Mouse (Mus musculus) limb, embryonic 11.5 days (tissue): ENCODE data around the gene Tenm4. TPM values are rescaled to one million over a fixed set of nuclear protein-coding genes. Genes with fewer than 3 reads are reported as not detected.

ENCODE experiments used
- ATAC-seq: fragments of 200-750 bp; cut with Nextera tagmentation; 2 replicates; pipeline ENCODE4 v1.8.0; 2017; ENCODE audit warnings: low read depth; ENCODE audit not compliant: insufficient number of reproducible peaks, low FRiP score, low TSS enrichment
- DNase-seq: peaks from one replicate; pipeline ENCODE4 v3.0.0-alpha.2; 2015; ENCODE audit warnings: low spot score
- H3K27ac ChIP-seq: fragments of 300-500 bp; sonication (generic); replicated peaks from 2 replicates; pipeline ENCODE4 v1.5.1; 2014; ENCODE audit warnings: low read depth, mild to moderate bottlenecking, low read length
- H3K27me3 ChIP-seq: fragments of 300-500 bp; sonication (generic); 2 replicates; pipeline ENCODE4 v1.6.1; 2014; ENCODE audit warnings: mild to moderate bottlenecking, low read length, mixed read lengths; ENCODE audit not compliant: control insufficient read depth, insufficient read depth
- H3K36me3 ChIP-seq: fragments of 300-500 bp; sonication (generic); 2 replicates; pipeline ENCODE4 v1.6.1; 2014; ENCODE audit warnings: mild to moderate bottlenecking, low read length, moderate library complexity, mixed read lengths; ENCODE audit not compliant: control insufficient read depth, insufficient read depth
- H3K4me1 ChIP-seq: fragments of 300-500 bp; sonication (generic); 2 replicates; pipeline ENCODE4 v1.6.1; 2014; ENCODE audit warnings: low read length, mixed read lengths; ENCODE audit not compliant: control insufficient read depth, insufficient read depth
- H3K4me2 ChIP-seq: fragments of 300-500 bp; sonication (generic); 2 replicates; pipeline ENCODE4 v1.6.1; 2014; ENCODE audit warnings: low read depth, mild to moderate bottlenecking, moderate library complexity; ENCODE audit not compliant: severe bottlenecking
- H3K4me3 ChIP-seq: fragments of 300-500 bp; sonication (generic); 2 replicates; pipeline ENCODE4 v1.5.1; 2014; ENCODE audit warnings: low read depth, low read length
- H3K9ac ChIP-seq: fragments of 300-500 bp; sonication (generic); 2 replicates; pipeline ENCODE4 v1.6.1; 2014; ENCODE audit warnings: mild to moderate bottlenecking, low read length
- H3K9me3 ChIP-seq: fragments of 300-500 bp; sonication (generic); 2 replicates; pipeline ENCODE4 v1.6.1; 2016; ENCODE audit warnings: low read length; ENCODE audit not compliant: control insufficient read depth
- WGBS: fragments of 180-500 bp; shearing (Covaris S2); extraction: QIAGEN DNeasy Blood & Tissue Kit; methylation state at CpG from one replicate; pipeline ENCODE4 v1.1.7; 2014; 5-methylcytosine and 5-hydroxymethylcytosine counted together
- polyA plus RNA-seq: library from polyadenylated mRNA; unstranded; fragments of >200 nt; fragmentation: Nextera tagmentation; extraction: Ambion mirVana; gene quantifications from 2 replicates; pipeline ENCODE4 v1.2.1, GENCODE M21; 2014

Tenm4 gene
- polyA plus RNA-seq, 1 experiment from 2014 or later: 43.1 TPM

DNA sequence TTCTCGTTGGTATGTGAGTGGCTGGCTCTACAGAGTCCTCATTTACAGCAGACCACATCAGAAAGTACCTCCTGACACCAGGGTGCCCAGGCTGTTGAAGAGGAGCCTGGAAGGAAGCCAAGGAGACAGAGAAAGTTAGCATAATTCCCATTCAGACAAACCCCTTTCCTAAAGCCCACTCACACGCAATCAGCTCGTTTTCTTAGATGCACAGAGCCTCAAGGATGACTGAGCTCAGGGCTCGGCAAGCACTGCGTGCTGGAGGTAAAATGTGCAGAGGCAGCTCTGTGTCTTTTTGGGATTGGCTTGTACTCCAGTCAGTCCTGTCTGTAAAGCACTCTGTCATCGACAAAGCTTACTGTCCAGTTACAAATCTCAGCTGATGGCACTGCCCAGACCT, 480.0 kb downstream of the Tenm4 start:
- Histone ChIP-seq H3K27ac (peak overlapping the region; percentile 79), H3K9me3 (no peaks in the 10 kb centered on the region), H3K4me3 (no peak overlapping the region), H3K27me3 (no peaks in the 10 kb centered on the region), H3K4me1 (peaks cover 70% of the 10 kb centered on the region), H3K36me3 (no peaks in the 10 kb centered on the region), H3K4me2 (no peak overlapping the region; the same call in 1 of the 2 replicates), H3K9ac (peak overlapping the region; percentile 28; the same call in 1 of the 2 replicates)
- 20% methylated on average over 6 of the region's 6 CpGs for WGBS
- ATAC-seq (no peak), DNase-seq (no peak)

DNA sequence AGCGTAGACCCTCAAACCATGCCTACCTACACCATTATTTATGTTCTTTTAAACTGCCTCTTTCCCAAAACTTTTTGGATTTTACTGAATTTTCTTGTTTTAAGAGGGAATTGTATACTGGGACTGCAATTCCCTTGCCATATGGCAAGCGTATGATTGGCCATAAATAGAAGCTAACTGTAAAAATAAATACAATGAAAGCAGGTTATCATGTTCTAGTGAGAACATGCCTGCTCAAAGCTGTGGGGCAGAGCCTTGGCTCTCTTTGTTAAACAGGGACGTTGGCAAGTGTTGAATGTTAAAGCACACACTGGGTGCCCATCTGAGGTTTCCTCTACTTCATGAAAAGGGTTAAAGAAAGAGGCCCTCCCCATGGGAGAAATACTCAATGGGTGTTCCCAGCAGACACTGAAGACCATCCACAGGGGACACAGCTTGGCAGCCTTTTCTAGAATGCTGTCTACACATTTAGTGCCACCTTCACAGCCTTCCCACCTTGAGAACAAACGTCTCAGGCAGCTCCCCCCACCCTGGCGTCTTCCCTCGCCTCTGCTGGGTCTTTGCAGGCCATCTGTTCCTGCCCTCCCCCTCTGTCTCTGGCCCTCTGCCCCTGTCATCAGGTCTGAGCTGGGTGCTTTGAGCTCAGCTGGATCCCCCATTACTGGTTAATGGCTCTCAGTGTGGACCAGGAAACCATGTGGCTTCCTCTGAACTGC, 480.7 kb downstream of the Tenm4 start:
- Histone ChIP-seq H3K9me3 (no peaks in the 10 kb centered on the region), H3K27me3 (no peaks in the 10 kb centered on the region), H3K4me1 (peaks cover 73% of the 10 kb centered on the region), H3K36me3 (no peaks in the 10 kb centered on the region), H3K9ac (0 out of 2 replicates have a peak overlapping the region, but pooled peaks have one; percentile 28), H3K4me3 (no peak overlapping the region), H3K27ac (peak overlapping the region; percentile 79), H3K4me2 (no peak overlapping the region; the same call in 1 of the 2 replicates)
- peak; percentile 79 for DNase-seq
- peak; percentile 75 for ATAC-seq
- 23% methylated on average over 6 of the region's 6 CpGs for WGBS

DNA sequence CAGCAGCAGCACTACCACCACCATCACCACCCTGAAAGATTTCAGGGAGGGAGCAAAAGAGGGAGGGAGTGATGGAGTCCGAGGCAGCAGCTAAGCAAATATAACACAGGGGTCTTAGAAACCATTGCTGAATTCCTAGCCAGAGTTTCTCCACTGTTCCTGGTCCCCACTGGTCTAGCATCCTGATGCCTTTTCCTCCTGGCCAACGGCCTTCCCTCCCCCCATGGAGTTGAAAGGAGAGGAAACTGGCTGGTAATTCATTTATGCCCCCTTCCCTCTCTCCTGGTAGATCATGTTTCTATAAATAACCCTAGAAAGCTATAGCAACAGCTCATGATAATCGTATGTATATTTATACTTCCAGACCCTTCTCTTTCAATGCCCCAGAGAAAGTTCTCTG, 481.8 kb downstream of the Tenm4 start:
- H3K9me3 ChIP-seq: no peaks in the 10 kb centered on the region
- no peak overlapping the region for H3K9ac ChIP-seq
- no peak for ATAC-seq
- no peaks in the 10 kb centered on the region for H3K36me3 ChIP-seq
- 7% methylated on average over 3 of the region's 3 CpGs for WGBS
- no peak for DNase-seq
- peak overlapping the region; percentile 28; the same call in 1 of the 2 replicates for H3K4me2 ChIP-seq
- peak overlapping the region; percentile 52; the same call in 1 of the 2 replicates for H3K27ac ChIP-seq
- peaks cover 70% of the 10 kb centered on the region for H3K4me1 ChIP-seq
- H3K4me3 ChIP-seq: no peak overlapping the region
- H3K27me3 ChIP-seq: no peaks in the 10 kb centered on the region

DNA sequence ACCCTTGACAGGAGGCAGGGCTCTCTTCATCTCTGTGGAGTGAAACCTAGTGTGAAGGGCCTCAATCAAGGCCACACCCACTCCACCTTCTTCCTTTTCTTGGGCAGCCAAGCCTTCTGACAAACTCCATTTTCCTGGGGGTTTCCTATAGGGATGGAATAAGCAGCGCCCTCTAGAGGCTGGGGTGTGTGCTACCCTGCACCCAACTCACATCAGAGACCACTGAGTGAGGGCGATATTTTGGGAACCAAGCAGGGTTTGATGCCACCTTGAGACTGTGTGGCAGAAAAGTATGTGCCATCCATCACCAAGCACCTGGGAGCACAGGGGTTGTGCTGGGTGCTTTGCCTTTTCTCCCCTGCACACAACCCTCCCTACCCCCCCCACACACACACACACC, 483.2 kb downstream of the Tenm4 start:
- no peak overlapping the region for H3K27ac ChIP-seq
- ATAC-seq (no peak), DNase-seq (no peak)
- no peaks in the 10 kb centered on the region for H3K36me3 ChIP-seq
- H3K4me1 ChIP-seq: peaks cover 75% of the 10 kb centered on the region
- no peaks in the 10 kb centered on the region for H3K9me3 ChIP-seq
- H3K4me3 ChIP-seq: no peak overlapping the region
- 67% methylated on average over 2 of the region's 2 CpGs for WGBS
- H3K27me3 ChIP-seq: no peaks in the 10 kb centered on the region
- H3K9ac ChIP-seq: no peak overlapping the region
- H3K4me2 ChIP-seq: no peak overlapping the region

GRCm38 (mm10) chr7:96655096-96655716, 484.2 kb downstream of the Tenm4 start:
- Histone ChIP-seq H3K36me3 (no peaks in the 10 kb centered on the region), H3K27ac (no peak overlapping the region), H3K4me3 (no peak overlapping the region), H3K27me3 (no peaks in the 10 kb centered on the region), H3K9ac (no peak overlapping the region), H3K9me3 (no peaks in the 10 kb centered on the region), H3K4me2 (no peak overlapping the region), H3K4me1 (peaks cover 80% of the 10 kb centered on the region)
- DNase-seq (no peak), ATAC-seq (no peak)
- WGBS: 54% methylated on average over 3 of the region's 3 CpGs

- DNase-seq: peak; percentile 82
- Histone ChIP-seq H3K27ac (peak overlapping the region; percentile 77), H3K36me3 (no peaks in the 10 kb centered on the region), H3K27me3 (no peaks in the 10 kb centered on the region), H3K4me3 (no peak overlapping the region), H3K9me3 (no peaks in the 10 kb centered on the region), H3K9ac (no peak overlapping the region), H3K4me1 (peaks cover 79% of the 10 kb centered on the region), H3K4me2 (peak overlapping the region; percentile 18; the same call in 1 of the 2 replicates)
- 2% methylated on average over 13 of the region's 13 CpGs for WGBS
- ATAC-seq: peak; percentile 78
These were observed 486.2 kb downstream of the Tenm4 start for GRCm38 (mm10) chr7:96657101-96657830.

- Histone ChIP-seq H3K36me3 (no peaks in the 10 kb centered on the region), H3K27ac (peak overlapping the region; percentile 77; the same call in 1 of the 2 replicates), H3K9ac (no peak overlapping the region), H3K4me2 (peak overlapping the region; percentile 18; the same call in 1 of the 2 replicates), H3K4me3 (no peak overlapping the region), H3K27me3 (no peaks in the 10 kb centered on the region), H3K9me3 (no peaks in the 10 kb centered on the region), H3K4me1 (peaks cover 79% of the 10 kb centered on the region)
- ATAC-seq (no peak), DNase-seq (no peak)
- 60% methylated on average over 11 of the region's 11 CpGs for WGBS
These were observed 487.0 kb downstream of the Tenm4 start for GRCm38 (mm10) chr7:96657857-96658580.

- Histone ChIP-seq H3K4me3 (no peak overlapping the region), H3K36me3 (no peaks in the 10 kb centered on the region), H3K27ac (0 out of 2 replicates have a peak overlapping the region, but pooled peaks have one; percentile 14), H3K9ac (no peak overlapping the region), H3K27me3 (no peaks in the 10 kb centered on the region), H3K4me1 (peaks cover 71% of the 10 kb centered on the region), H3K9me3 (no peaks in the 10 kb centered on the region), H3K4me2 (no peak overlapping the region)
- peak; percentile 83 for DNase-seq
- 32% methylated on average over 3 of the region's 3 CpGs for WGBS
- ATAC-seq: peak; percentile 75
These were observed 489.9 kb downstream of the Tenm4 start for GRCm38 (mm10) chr7:96660907-96661306.
